Mouse (Mus musculus) hindbrain, postnatal 0 days (tissue): ENCODE measurements around the gene Gm4969. TPM values are rescaled to one million over a fixed set of nuclear protein-coding genes. Genes with fewer than 3 reads are reported as not detected.
A peak's percentile ranks its signal among the peaks of the same experiment; 100 is the strongest.

Source experiments
- ATAC-seq: fragments of 200-750 bp; cut with Nextera tagmentation; 2 replicates; pipeline ENCODE4 v1.8.0; 2017; ENCODE audit warnings: mild to moderate bottlenecking, moderate TSS enrichment, moderate library complexity
- DNase-seq: peaks from one replicate; pipeline ENCODE4 v3.0.0-alpha.2; 2015; ENCODE audit warnings: low spot score
- H3K27ac ChIP-seq: fragments of 300-500 bp; sonication (generic); 2 replicates; pipeline ENCODE4 v1.5.1; 2014; ENCODE audit warnings: mild to moderate bottlenecking
- H3K27me3 ChIP-seq: fragments of 300-500 bp; sonication (generic); 2 replicates; pipeline ENCODE4 v1.6.1; 2014; ENCODE audit warnings: low read length, mixed read lengths; ENCODE audit not compliant: insufficient read depth
- H3K36me3 ChIP-seq: fragments of 300-500 bp; sonication (generic); 2 replicates; pipeline ENCODE4 v1.6.1; 2014; ENCODE audit warnings: low read length, mixed read lengths; ENCODE audit not compliant: insufficient read depth
- H3K4me1 ChIP-seq: fragments of 300-500 bp; sonication (generic); 2 replicates; pipeline ENCODE4 v1.6.1; 2014; ENCODE audit warnings: antibody characterized with exemption, low read length, mixed read lengths; ENCODE audit not compliant: insufficient read depth
- H3K4me2 ChIP-seq: fragments of 300-500 bp; sonication (generic); 2 replicates; pipeline ENCODE4 v1.6.1; 2014; ENCODE audit warnings: low read depth, mild to moderate bottlenecking, low read length, moderate library complexity, mixed read lengths
- H3K4me3 ChIP-seq: fragments of 300-500 bp; sonication (generic); 2 replicates; pipeline ENCODE4 v1.5.1; 2014; ENCODE audit warnings: low read length
- H3K9ac ChIP-seq: fragments of 300-500 bp; sonication (generic); replicated peaks from 2 replicates; pipeline ENCODE4 v1.6.1; 2014; ENCODE audit warnings: mild to moderate bottlenecking, low read length, moderate library complexity, mixed read lengths
- H3K9me3 ChIP-seq: fragments of 300-500 bp; sonication (generic); 2 replicates; pipeline ENCODE4 v1.6.1; 2016; ENCODE audit warnings: low read length, mixed read lengths
- CTCF ChIP-seq: IDR thresholded peaks from 2 replicates; pipeline ENCODE4 v1.5.1; 2016; ENCODE audit warnings: antibody characterized with exemption, control low read depth, low read depth
- WGBS: fragments of 180-500 bp; shearing (Covaris S2); extraction: QIAGEN DNeasy Blood & Tissue Kit; methylation state at CpG from one replicate; pipeline ENCODE4 v1.1.7; 2014; 5-methylcytosine and 5-hydroxymethylcytosine counted together
- polyA plus RNA-seq: library from polyadenylated mRNA; unstranded; fragments of >200 nt; fragmentation: Nextera tagmentation; extraction: Ambion mirVana; gene quantifications from 2 replicates; pipeline ENCODE4 v1.2.1, GENCODE M21; 2015
- total RNA-seq: library from RNA; depleted of rRNA; stranded (reverse); fragments of >200 nt; gene quantifications from 2 replicates; pipeline ENCODE4 v1.2.3, GENCODE M21; 2014

Gene Gm4969
- total and polyA plus RNA-seq, 2 experiments from 2014 or later, result 6.3 to 7.9 TPM

DNA sequence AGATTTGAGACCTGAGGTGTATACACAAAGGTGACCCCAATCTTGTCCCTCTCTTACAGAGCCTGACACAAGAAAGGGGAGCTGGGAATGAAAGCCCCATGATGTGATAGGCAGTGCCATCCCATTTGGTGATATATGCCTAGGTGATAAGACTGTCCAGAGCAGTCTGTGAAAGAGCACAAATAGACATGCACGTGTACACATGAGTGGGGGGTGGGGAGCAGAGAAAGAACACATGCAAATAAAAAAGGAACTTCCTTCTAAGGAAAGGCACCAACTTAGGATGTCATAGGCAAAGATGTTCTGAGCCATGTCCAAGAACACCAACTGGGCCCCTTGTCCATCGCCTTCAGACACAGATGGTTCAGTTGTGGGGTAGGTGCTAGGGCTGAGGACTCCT is 13.7 kb downstream of the Gm4969 start:
- Histone ChIP-seq H3K4me3 (no peak overlapping the region), H3K27me3 (no peaks in the 10 kb centered on the region), H3K4me2 (no peak overlapping the region), H3K4me1 (no peaks in the 10 kb centered on the region), H3K9ac (no peak overlapping the region), H3K9me3 (peaks cover 3% of the 10 kb centered on the region; the same call in 1 of the 2 replicates), H3K27ac (no peak overlapping the region), H3K36me3 (no peaks in the 10 kb centered on the region)
- no peak for TF ChIP-seq CTCF
- WGBS, result 77% methylated on average over 2 of the region's 2 CpGs
- no peak for ATAC-seq
- no peak for DNase-seq

DNA sequence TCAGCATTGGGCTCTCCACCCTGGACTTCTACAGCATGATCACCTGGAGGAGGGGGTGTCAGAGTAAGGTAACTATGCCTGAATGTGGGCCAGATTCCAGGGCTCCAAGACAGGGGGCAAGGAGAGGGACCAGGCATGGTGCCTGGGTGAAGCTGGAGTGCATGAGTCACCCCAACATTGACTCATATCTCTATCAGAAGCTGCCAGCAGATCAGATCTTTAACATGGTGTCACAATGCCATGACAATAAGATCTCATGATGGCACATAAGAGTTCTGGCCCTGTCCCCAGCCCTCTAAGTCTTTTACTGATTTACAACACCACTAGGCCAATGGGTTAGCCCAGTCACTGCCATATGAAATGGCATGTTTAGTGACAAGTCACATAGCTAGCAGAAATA is 14.4 kb downstream of the Gm4969 start:
- Histone ChIP-seq H3K27me3 (no peaks in the 10 kb centered on the region), H3K4me1 (no peaks in the 10 kb centered on the region), H3K9ac (no peak overlapping the region)

DNA sequence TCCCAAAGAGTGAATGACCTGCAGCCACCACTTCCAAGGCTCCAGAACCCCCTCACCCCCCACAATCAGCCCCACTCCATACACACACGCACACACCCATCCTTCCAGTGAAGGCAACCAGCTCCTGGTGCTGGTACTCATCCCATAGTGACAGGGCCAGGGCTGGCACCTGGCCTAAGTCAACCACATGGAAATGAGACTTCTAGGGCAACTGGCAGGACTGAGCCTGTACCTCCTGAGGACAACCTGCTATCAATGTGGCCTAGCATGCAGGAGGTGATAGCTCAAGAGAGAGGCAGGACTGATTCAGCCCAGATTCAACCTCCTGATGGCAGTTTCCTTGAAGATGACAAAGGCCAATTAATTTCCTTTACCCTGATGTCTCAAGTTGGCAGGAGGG is 17.9 kb downstream of the Gm4969 start:
- H3K9ac ChIP-seq, result no peak overlapping the region
- no peak overlapping the region for H3K4me2 ChIP-seq
- H3K4me1 ChIP-seq, result no peaks in the 10 kb centered on the region
- no peak for DNase-seq
- WGBS, result 90% methylated on average over 1 of the region's 1 CpGs
- H3K36me3 ChIP-seq, result no peaks in the 10 kb centered on the region
- no peak for TF ChIP-seq CTCF
- H3K9me3 ChIP-seq, result peaks cover 3% of the 10 kb centered on the region; the same call in 1 of the 2 replicates
- no peak for ATAC-seq
- H3K27me3 ChIP-seq, result no peaks in the 10 kb centered on the region
- no peak overlapping the region for H3K27ac ChIP-seq
- no peak overlapping the region for H3K4me3 ChIP-seq

More for the DNA sequence above, 14.4 kb downstream of the Gm4969 start:
- no peak for ATAC-seq
- Histone ChIP-seq H3K4me2 (no peak overlapping the region), H3K4me3 (no peak overlapping the region), H3K36me3 (no peaks in the 10 kb centered on the region), H3K27ac (no peak overlapping the region), H3K9me3 (peaks cover 3% of the 10 kb centered on the region; the same call in 1 of the 2 replicates)
- TF ChIP-seq CTCF, result no peak
- no peak for DNase-seq

DNA sequence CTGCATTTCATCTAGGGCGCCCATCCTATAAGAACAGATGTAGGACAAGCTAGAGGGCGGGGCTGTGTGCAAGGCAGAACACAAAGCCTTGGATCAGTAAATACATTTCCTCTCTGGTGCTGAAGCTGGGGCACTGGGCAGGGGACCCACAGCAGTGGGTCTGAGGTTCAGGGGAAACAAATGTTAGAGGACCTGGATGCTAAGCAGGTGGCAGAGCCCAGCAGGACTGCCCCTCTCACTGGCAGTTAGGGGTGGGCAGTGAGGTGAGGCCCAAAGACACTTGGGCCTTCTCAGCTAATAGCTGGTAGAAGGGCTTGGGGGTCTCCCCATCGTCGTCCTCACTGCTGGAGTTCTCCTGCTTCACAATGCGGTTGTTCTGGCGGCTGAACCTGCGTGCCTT is 19.4 kb downstream of the Gm4969 start:
- no peak overlapping the region for H3K4me3 ChIP-seq
- no peaks in the 10 kb centered on the region for H3K36me3 ChIP-seq
- ATAC-seq (no peak), DNase-seq (no peak)
- TF ChIP-seq CTCF, result no peak
- no peak overlapping the region for H3K4me2 ChIP-seq
- H3K27me3 ChIP-seq, result peaks cover 5% of the 10 kb centered on the region; the same call in 1 of the 2 replicates
- no peaks in the 10 kb centered on the region for H3K4me1 ChIP-seq
- H3K27ac ChIP-seq, result no peak overlapping the region
- no peak overlapping the region for H3K9ac ChIP-seq
- 54% methylated on average over 7 of the region's 7 CpGs for whole genome bisulfite sequencing
- peaks cover 3% of the 10 kb centered on the region; the same call in 1 of the 2 replicates for H3K9me3 ChIP-seq

DNA sequence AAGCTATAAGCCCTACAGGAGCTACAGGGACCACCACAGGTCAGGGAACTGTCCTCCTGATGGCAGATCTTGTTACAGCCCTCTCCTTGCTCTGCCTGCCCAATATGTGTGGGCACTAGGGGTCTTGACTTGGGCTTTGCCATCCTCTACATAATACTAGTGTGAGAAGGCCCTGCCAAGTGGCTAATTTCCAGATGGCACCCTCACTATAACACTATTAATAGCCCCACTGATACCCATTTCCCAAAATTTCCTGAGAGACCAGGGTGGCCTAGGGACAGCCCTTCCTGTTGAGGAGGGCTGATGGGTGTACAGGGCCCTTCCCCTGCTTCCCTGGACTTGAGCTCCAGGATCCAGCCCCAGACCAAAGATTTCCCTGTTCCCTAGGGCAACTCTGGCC is 20.3 kb downstream of the Gm4969 start:
- Histone ChIP-seq H3K9me3 (peaks cover 1% of the 10 kb centered on the region; the same call in 1 of the 2 replicates), H3K9ac (no peak overlapping the region), H3K27ac (no peak overlapping the region), H3K4me3 (no peak overlapping the region), H3K4me2 (no peak overlapping the region), H3K27me3 (peaks cover 5% of the 10 kb centered on the region; the same call in 1 of the 2 replicates), H3K36me3 (no peaks in the 10 kb centered on the region), H3K4me1 (0 out of 2 replicates have a peak, but pooled peaks cover 4% of the 10 kb centered on the region)
- ATAC-seq, result no peak
- DNase-seq, result no peak
- no peak for TF ChIP-seq CTCF

DNA sequence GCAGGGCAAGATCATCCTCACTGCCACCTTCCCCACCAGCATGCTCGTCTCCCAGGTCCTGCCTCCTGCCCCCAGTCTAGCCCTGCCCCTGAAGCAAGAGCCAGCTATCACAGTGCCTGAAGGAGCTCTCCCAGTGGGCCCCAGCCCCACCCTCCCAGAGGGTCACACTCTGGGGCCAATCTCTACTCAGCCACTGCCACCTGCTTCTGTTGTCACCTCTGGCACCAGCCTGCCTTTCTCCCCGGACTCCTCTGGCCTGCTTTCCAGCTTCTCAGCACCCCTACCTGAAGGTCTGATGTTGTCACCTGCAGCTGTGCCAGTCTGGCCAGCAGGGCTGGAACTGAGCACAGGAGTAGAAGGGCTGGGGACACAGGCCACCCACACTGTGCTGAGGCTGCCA is 21.0 kb downstream of the Gm4969 start:
- Histone ChIP-seq H3K4me1 (0 out of 2 replicates have a peak, but pooled peaks cover 4% of the 10 kb centered on the region), H3K36me3 (no peaks in the 10 kb centered on the region), H3K4me2 (no peak overlapping the region), H3K4me3 (no peak overlapping the region), H3K27ac (no peak overlapping the region), H3K27me3 (peaks cover 5% of the 10 kb centered on the region; the same call in 1 of the 2 replicates), H3K9ac (no peak overlapping the region), H3K9me3 (no peaks in the 10 kb centered on the region)
- 56% methylated on average over 2 of the region's 2 CpGs for WGBS
- no peak for TF ChIP-seq CTCF
- DNase-seq, result no peak
- ATAC-seq, result no peak

DNA sequence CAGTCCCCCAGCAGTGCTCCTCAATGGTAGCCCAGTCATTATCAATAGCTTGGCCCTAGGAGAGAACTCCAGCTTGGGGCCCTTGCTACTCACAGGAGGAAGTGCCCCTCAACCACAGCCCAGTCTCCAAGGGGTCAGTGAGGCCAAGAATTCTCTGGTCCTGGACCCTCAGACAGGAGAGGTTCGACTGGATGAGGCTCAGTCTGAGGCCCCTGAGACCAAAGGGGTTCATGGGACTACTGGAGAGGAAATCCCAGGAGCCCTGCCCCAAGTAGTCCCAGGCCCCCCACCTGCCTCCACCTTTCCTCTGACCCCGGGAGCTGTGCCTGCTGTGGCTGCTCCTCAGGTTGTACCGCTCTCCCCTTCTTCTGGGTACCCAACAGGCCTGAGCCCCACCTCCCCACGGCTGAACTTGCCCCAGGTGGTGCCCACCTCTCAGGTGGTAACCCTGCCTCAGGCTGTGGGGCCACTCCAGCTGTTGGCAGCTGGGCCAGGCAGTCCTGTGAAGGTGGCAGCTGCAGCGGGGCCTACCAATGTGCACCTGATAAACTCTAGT is 21.7 kb downstream of the Gm4969 start:
- WGBS, result 54% methylated on average over 5 of the region's 5 CpGs
- H3K4me2 ChIP-seq, result peak overlapping the region; percentile 94
- H3K27me3 ChIP-seq, result peaks cover 5% of the 10 kb centered on the region; the same call in 1 of the 2 replicates
- H3K36me3 ChIP-seq, result peaks cover 3% of the 10 kb centered on the region; the same call in 1 of the 2 replicates
- no peak overlapping the region for H3K27ac ChIP-seq
- ATAC-seq, result no peak
- no peak for TF ChIP-seq CTCF
- H3K9me3 ChIP-seq, result no peaks in the 10 kb centered on the region
- DNase-seq, result no peak
- peak overlapping the region; percentile 7; the same call in 1 of the 2 replicates for H3K9ac ChIP-seq
- peak overlapping the region; percentile 49 for H3K4me3 ChIP-seq
- H3K4me1 ChIP-seq, result 0 out of 2 replicates have a peak, but pooled peaks cover 4% of the 10 kb centered on the region
